Mouse (Mus musculus) regulatory T cell (primary cell): ENCODE measurements around the gene Cela2a.
"Not testable (repeated sequence)": the region's sequence is repeated elsewhere in the genome, so short reads cannot be mapped to it uniquely, and the experiment has no call there.

Experiments
- in situ Hi-C: fragments of 300-600 bp; cut with MboI, MseI; formaldehyde crosslinking; loops from one replicate; pipeline ENCODE4 v1.15.1; 2025; ENCODE audit warnings: high pct_unique_total_duplicates

Cela2a gene

GRCm38 (mm10) chr4:141804105-141804504, 21.9 kb downstream of the Cela2a start:
- in situ Hi-C loops: no loop called here

- in situ Hi-C loops: loop anchor here (10.0 kb wide), 1 partner anchor 73 kb away; the partner anchor contains the start of gene Ddi2
Measured at GRCm38 (mm10) chr4:141797545-141797944, 28.4 kb downstream of the Cela2a start.

GRCm38 (mm10) chr4:141796954-141797353, 29.0 kb downstream of the Cela2a start:
- in situ Hi-C loops: loop anchor here (10.0 kb wide), 1 partner anchor 72 kb away; the partner anchor contains the start of gene Ddi2

GRCm38 (mm10) chr4:141796356-141796755, 29.6 kb downstream of the Cela2a start:
- in situ Hi-C loops: loop anchor here (10.0 kb wide), 1 partner anchor 72 kb away; the partner anchor contains the start of gene Ddi2

- in situ Hi-C loops: loop anchor here (10.0 kb wide), 1 partner anchor 69 kb away; the partner anchor contains the start of gene Ddi2
Measured at GRCm38 (mm10) chr4:141794152-141794535, 31.8 kb downstream of the Cela2a start.

GRCm38 (mm10) chr4:141793282-141794151, 32.4 kb downstream of the Cela2a start, which contains the start of gene Casp9:
Gene Casp9 (plus strand): TSS chr4:141793612.
- in situ Hi-C loops: loop anchor here (10.0 kb wide), 1 partner anchor 69 kb away; the partner anchor contains the start of gene Ddi2

- in situ Hi-C loops: loop anchor here (10.0 kb wide), 1 partner anchor 68 kb away; the partner anchor contains the start of gene Ddi2
Measured at GRCm38 (mm10) chr4:141792554-141793281, 33.2 kb downstream of the Cela2a start.

GRCm38 (mm10) chr4:141791951-141792350, 34.0 kb downstream of the Cela2a start:
- in situ Hi-C loops: loop anchor here (10.0 kb wide), 1 partner anchor 67 kb away; the partner anchor contains the start of gene Ddi2

- in situ Hi-C loops: loop anchor here (10.0 kb wide), 1 partner anchor 67 kb away; the partner anchor contains the start of gene Ddi2
Measured at GRCm38 (mm10) chr4:141791486-141791885, 34.5 kb downstream of the Cela2a start.

GRCm38 (mm10) chr4:141790524-141790990, 35.4 kb downstream of the Cela2a start, which contains the start of gene Dnajc16:
Gene Dnajc16 (minus strand): TSS chr4:141790931.
- in situ Hi-C loops: loop anchor here (10.0 kb wide), 1 partner anchor 66 kb away; the partner anchor contains the start of gene Ddi2

- in situ Hi-C loops: loop anchor here (10.0 kb wide), 1 partner anchor 65 kb away; the partner anchor contains the start of gene Ddi2
Measured at GRCm38 (mm10) chr4:141789564-141790218, 36.3 kb downstream of the Cela2a start.

GRCm38 (mm10) chr4:141787462-141787861, 38.5 kb downstream of the Cela2a start:
- in situ Hi-C loops: no loop called here

GRCm38 (mm10) chr4:141787046-141787445, 38.9 kb downstream of the Cela2a start:
- in situ Hi-C loops: no loop called here

GRCm38 (mm10) chr4:141786141-141786540, 39.8 kb downstream of the Cela2a start:
- in situ Hi-C loops: no loop called here

- in situ Hi-C loops: no loop called here
Measured at GRCm38 (mm10) chr4:141784835-141785234, 41.1 kb downstream of the Cela2a start.

GRCm38 (mm10) chr4:141781201-141781985, 44.6 kb downstream of the Cela2a start:
- in situ Hi-C loops: no loop called here

GRCm38 (mm10) chr4:141779828-141780227, 46.1 kb downstream of the Cela2a start:
- in situ Hi-C loops: no loop called here

- in situ Hi-C loops: not testable (repeated sequence)
Measured at GRCm38 (mm10) chr4:141773019-141773418, 52.9 kb downstream of the Cela2a start.

GRCm38 (mm10) chr4:141771823-141772222, 54.1 kb downstream of the Cela2a start:
- in situ Hi-C loops: no loop called here

GRCm38 (mm10) chr4:141769501-141770160, 56.3 kb downstream of the Cela2a start:
- in situ Hi-C loops: no loop called here
